Mouse (Mus musculus) small intestine, adult 2 months (tissue): ENCODE measurements around the gene Ccdc38.
A peak's percentile ranks its signal among the peaks of the same experiment; 100 is the strongest.

Experiments used
- CTCF ChIP-seq: fragments of 200-500 bp; IDR thresholded peaks from 2 replicates; pipeline ENCODE4 v1.5.1; 2012; ENCODE audit warnings: low read depth, mild to moderate bottlenecking, control low read depth, inconsistent platforms, low read length, moderate library complexity, mixed read lengths; ENCODE audit not compliant: insufficient replicate concordance, insufficient read length; ENCODE audit errors: extremely low read depth
- POLR2A ChIP-seq: fragments of 200-500 bp; IDR thresholded peaks from 2 replicates; pipeline ENCODE4 v1.6.1; 2012; ENCODE audit warnings: low read depth, mild to moderate bottlenecking, control low read depth, inconsistent platforms, low read length, moderate library complexity

DNA sequence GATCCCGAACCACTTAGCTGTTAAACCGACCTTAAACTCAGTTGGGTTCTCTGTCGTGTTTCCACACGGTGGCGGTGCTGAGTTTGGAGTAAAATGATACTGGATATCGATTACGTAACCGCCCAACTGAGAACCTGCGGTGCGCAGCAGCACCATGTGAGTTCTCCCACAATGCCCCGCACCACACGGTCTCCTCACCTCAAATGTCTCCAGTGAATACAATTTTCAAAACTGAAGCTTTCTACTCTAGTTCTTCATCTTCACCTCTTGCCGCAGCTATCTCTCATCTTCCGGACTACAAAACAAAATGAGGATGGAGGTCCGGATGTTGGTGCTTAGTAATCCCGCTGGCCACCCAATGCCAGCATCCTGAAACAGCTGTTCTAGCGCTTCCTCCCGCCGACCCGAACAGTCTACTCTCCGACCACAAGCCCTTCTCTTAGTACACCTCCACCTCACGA, 53.6 kb downstream of the Ccdc38 start:
- TF ChIP-seq POLR2A, result no peak
- TF ChIP-seq CTCF, result peak; percentile 58; the same call in 1 of the 2 replicates
